Mouse (Mus musculus): ENCODE data around the gene Rbck1.

DNA sequence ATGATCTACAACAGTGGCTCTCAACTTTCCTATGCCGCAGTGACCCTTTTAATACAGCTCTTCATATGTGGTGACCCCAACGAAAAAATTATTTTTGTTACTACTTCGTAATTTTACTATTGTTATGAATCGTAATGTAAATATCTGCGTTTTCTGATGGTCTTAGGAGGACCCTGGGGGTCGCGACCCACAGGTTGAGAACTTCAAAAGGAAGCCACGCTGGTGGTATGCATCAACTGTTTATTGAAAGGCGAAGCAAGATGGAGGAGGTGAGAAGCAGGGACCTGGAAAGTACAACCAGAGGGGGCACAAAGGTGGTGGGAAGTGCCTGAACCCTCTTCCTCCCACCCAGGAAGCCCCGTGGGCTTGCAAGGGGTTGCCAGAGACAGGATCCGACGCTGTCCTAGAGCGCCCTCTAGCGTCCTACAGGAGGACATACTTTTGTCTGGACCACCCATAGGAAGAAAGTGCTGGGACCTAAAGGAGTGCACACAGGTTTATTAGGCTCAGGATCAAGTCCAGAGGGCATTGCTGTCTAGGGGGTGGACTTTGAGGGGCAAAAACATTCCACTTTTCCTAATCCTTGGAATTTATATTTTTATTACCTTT, 36.2 kb upstream of the Rbck1 start:
- TF ChIP-seq CTCF (IDR thresholded peaks at IDR 0.05; ENCODE audit: low read depth) = peak; percentile 96
- no peak for TF ChIP-seq EP300 (optimal IDR thresholded peaks at IDR 0.05)

Measured in stomach, postnatal 0 days (tissue).